Comparison of ENCODE assay signal across 20 mouse cellular contexts in genomic region chr11:107783861-107784754, GRCm38 (mm10). TPM values are rescaled to one million over a fixed set of nuclear protein-coding genes. Genes with fewer than 3 reads are reported as not detected.
DNase-seq lines count a peak whose midpoint lies in the region; ATAC-seq lines count a peak whose summit lies in the region.
"Had no signal": no experiment of that assay in that cellular context is flagged by ENCODE, and none has a peak within 500 bp of the region (broad histone marks: within the 10 kb centered on the region; RNA-seq: fewer than 3 reads in every experiment).

No protein-coding gene starts in this region.

- ATAC-seq in limb, embryonic 11.5 days (ENCODE audit: insufficient number of reproducible peaks, low FRiP score, low TSS enrichment, low read depth) = no peak

- no peak overlapping the region for H3K9ac ChIP-seq in limb, embryonic 11.5 days (ENCODE audit: low read length)
- H3K9ac ChIP-seq: embryonic facial prominence, embryonic 12.5 days; hindbrain, embryonic 15.5 days; liver, embryonic 14.5 days had no signal

- no peaks in the 10 kb centered on the region for H3K36me3 ChIP-seq in limb, embryonic 11.5 days (ENCODE audit: control insufficient read depth, insufficient read depth, low read length)
- no peaks in the 10 kb centered on the region for H3K36me3 ChIP-seq in limb, embryonic 10.5 days
- H3K36me3 ChIP-seq: embryonic facial prominence, embryonic 12.5 days had no signal

- intact Hi-C loops in left cerebral cortex, postnatal 14 days (cut with DNase I) = no loop called here

- no peaks in the 10 kb centered on the region for H3K9me3 ChIP-seq in limb, embryonic 11.5 days (ENCODE audit: control insufficient read depth, low read length)
- 0 out of 2 replicates have a peak, but pooled peaks cover 5% of the 10 kb centered on the region for H3K9me3 ChIP-seq in limb, embryonic 10.5 days (replicated peaks)
- H3K9me3 ChIP-seq: hindbrain, embryonic 15.5 days had no signal

- H3K27ac ChIP-seq in limb, embryonic 11.5 days (replicated peaks; ENCODE audit: low read depth, low read length) = no peak overlapping the region
- no peak overlapping the region for H3K27ac ChIP-seq in limb, embryonic 10.5 days
- H3K27ac ChIP-seq: embryonic facial prominence, embryonic 12.5 days; hindbrain, embryonic 15.5 days; liver, embryonic 14.5 days had no signal

- H3K4me1 ChIP-seq in limb, embryonic 11.5 days (ENCODE audit: control insufficient read depth, insufficient read depth, low read length) = no peaks in the 10 kb centered on the region
- H3K4me1 ChIP-seq in limb, embryonic 10.5 days = no peaks in the 10 kb centered on the region
- H3K4me1 ChIP-seq: embryonic facial prominence, embryonic 12.5 days had no signal

- H3K27me3 ChIP-seq in limb, embryonic 11.5 days (ENCODE audit: control insufficient read depth, insufficient read depth, low read length) = no peaks in the 10 kb centered on the region
- no peaks in the 10 kb centered on the region for H3K27me3 ChIP-seq in limb, embryonic 10.5 days (ENCODE audit: low read depth, poor library complexity, severe bottlenecking)
- H3K27me3 ChIP-seq: hindbrain, embryonic 15.5 days had no signal

- H3K4me3 ChIP-seq in limb, embryonic 11.5 days (ENCODE audit: low read depth, low read length) = no peak overlapping the region
- H3K4me3 ChIP-seq in limb, embryonic 10.5 days = no peak overlapping the region
- H3K4me3 ChIP-seq: embryonic facial prominence, embryonic 12.5 days; hindbrain, embryonic 15.5 days had no signal

- WGBS in limb, embryonic 11.5 days = 88% methylated on average over 8 of the region's 8 CpGs
- WGBS in limb, embryonic 10.5 days = 88% methylated on average over 8 of the region's 8 CpGs

- no peak overlapping the region for H3K4me2 ChIP-seq in limb, embryonic 11.5 days (ENCODE audit: low read depth, severe bottlenecking)
- H3K4me2 ChIP-seq: embryonic facial prominence, embryonic 12.5 days; hindbrain, embryonic 15.5 days had no signal

- DNase-seq in embryo, embryonic 10 days (ENCODE audit: low spot score) = peak; percentile 23
- DNase-seq in embryo, embryonic 11 days = no peak
- DNase-seq in limb, embryonic 11.5 days (ENCODE audit: low spot score) = peak; percentile 32
- no peak for DNase-seq in limb, embryonic 10.5 days (ENCODE audit: low spot score)
- peak; percentile 23 for DNase-seq in R1 (ENCODE audit: low read depth, low spot score)
- DNase-seq in mesoderm, embryonic 11.5 days (ENCODE audit: low read depth, low spot score) = peak; percentile 85
- DNase-seq in adrenal gland, adult 18-20 months (ENCODE audit: low spot score in 2 of 2) = no peak
- no peak for DNase-seq in left cerebral cortex, postnatal 14 days (ENCODE audit: low spot score in 2 of 2)
- DNase-seq: cerebellum, adult 18-20 months; kidney, adult 8-10 months; kidney, postnatal 4 days; left cerebral cortex, postnatal 4 days; lung, postnatal 10 days; midbrain, embryonic 14.5 days; thymus, adult 18-20 months had no signal

RNA-seq across cellular contexts. Expression of gene Cacng4, which starts 10.2 kb away (rescaled TPM):
- polyA plus RNA-seq in limb, embryonic 11.5 days (2014; fragmentation: Nextera tagmentation; extraction: Ambion mirVana) = 2.7 and 4.0 TPM in 2 replicates
- polyA plus RNA-seq in limb, embryonic 10.5 days (2016; fragmentation: Nextera tagmentation; extraction: Ambion mirVana) = 0.41 and 1.1 TPM in 2 replicates
- 1 to 10 TPM in 1 of 2 experiments, under 1 TPM in 1; 0.96 to 1.2 TPM for total RNA-seq in adrenal gland, adult 18-20 months (2021)
- 10 to 100 TPM; 55.4 to 56.2 TPM for total RNA-seq in left cerebral cortex, postnatal 14 days (2021)
- total RNA-seq: gastrocnemius, adult 8-10 months; heart, adult 8-10 months had no signal

Comparison
In these comparisons a context has a peak if more than half of its experiments do, and no peak if none do; other contexts are left out.
1. DNase-seq: peak in embryo, embryonic 10 days (single experiment), limb, embryonic 11.5 days (single experiment), R1 (single experiment) and mesoderm, embryonic 11.5 days (single experiment); none in embryo, embryonic 11 days (single experiment), limb, embryonic 10.5 days (single experiment), adrenal gland, adult 18-20 months (0 of 2) and left cerebral cortex, postnatal 14 days (0 of 2).
2. RNA of gene Cacng4, which starts 10.2 kb away (total RNA-seq): 55.4 to 56.2 TPM in left cerebral cortex, postnatal 14 days; 0.96 to 1.2 TPM in adrenal gland, adult 18-20 months; every median in the first group is over 10 times any median in the second.